Mouse (Mus musculus): Measurements from ENCODE around the gene Frat1. TPM values are rescaled to one million over a fixed set of nuclear protein-coding genes. Genes with fewer than 3 reads are reported as not detected.

The Frat1 gene
- total RNA-seq, 4 experiments from 2014 or later, result 3.6 to 8.4 (median 6.4) TPM

GRCm38 (mm10) chr19:41816410-41816809, 13.4 kb upstream of the Frat1 start:
- no peak for DNase-seq (ENCODE audit: low spot score in 2 of 2)

- DNase-seq (ENCODE audit: low spot score in 2 of 2), result no peak
Measured at GRCm38 (mm10) chr19:41816915-41817314, 12.9 kb upstream of the Frat1 start.

- DNase-seq (ENCODE audit: low spot score in 2 of 2), result peak; percentile 44 to 76
Measured at GRCm38 (mm10) chr19:41817325-41817724, 12.4 kb upstream of the Frat1 start.

- DNase-seq (ENCODE audit: low spot score in 2 of 2), result no peak
Measured at GRCm38 (mm10) chr19:41818749-41819148, 11.0 kb upstream of the Frat1 start.

- no peak for DNase-seq (ENCODE audit: low spot score in 2 of 2)
Measured at GRCm38 (mm10) chr19:41821436-41821835, 8.3 kb upstream of the Frat1 start.

GRCm38 (mm10) chr19:41822589-41822988, 7.2 kb upstream of the Frat1 start:
- DNase-seq (ENCODE audit: low spot score in 2 of 2), result no peak

- DNase-seq (ENCODE audit: low spot score in 2 of 2), result no peak
Measured at GRCm38 (mm10) chr19:41824950-41825349, 4.8 kb upstream of the Frat1 start.

GRCm38 (mm10) chr19:41826529-41826928, 3.2 kb upstream of the Frat1 start:
- no peak for DNase-seq (ENCODE audit: low spot score in 2 of 2)

GRCm38 (mm10) chr19:41828941-41829340, 829 bp upstream of the Frat1 start:
- DNase-seq (ENCODE audit: low spot score in 2 of 2), result no peak

- DNase-seq (ENCODE audit: low spot score in 2 of 2), result peak; percentile 40 to 48
Measured at GRCm38 (mm10) chr19:41830106-41831031, 599 bp downstream of the Frat1 start.

- DNase-seq (ENCODE audit: low spot score in 2 of 2), result peak in 1 of 2 experiments; percentile 27
Measured at GRCm38 (mm10) chr19:41831101-41831570, 1.4 kb downstream of the Frat1 start.

GRCm38 (mm10) chr19:41831718-41832391, 2.1 kb downstream of the Frat1 start:
- DNase-seq (ENCODE audit: low spot score in 2 of 2), result no peak

- DNase-seq (ENCODE audit: low spot score in 2 of 2), result no peak
Measured at GRCm38 (mm10) chr19:41832501-41833201, 2.9 kb downstream of the Frat1 start.

GRCm38 (mm10) chr19:41835407-41835806, 5.6 kb downstream of the Frat1 start:
- DNase-seq (ENCODE audit: low spot score in 2 of 2), result no peak

GRCm38 (mm10) chr19:41835816-41836215, 6.0 kb downstream of the Frat1 start:
- DNase-seq (ENCODE audit: low spot score in 2 of 2), result no peak

GRCm38 (mm10) chr19:41836719-41837118, 6.9 kb downstream of the Frat1 start:
- DNase-seq (ENCODE audit: low spot score in 2 of 2), result no peak

- DNase-seq (ENCODE audit: low spot score in 2 of 2), result no peak
Measured at GRCm38 (mm10) chr19:41837194-41837916, 7.6 kb downstream of the Frat1 start.

- DNase-seq (ENCODE audit: low spot score in 2 of 2), result no peak
Measured at GRCm38 (mm10) chr19:41837917-41838261, 8.1 kb downstream of the Frat1 start.

GRCm38 (mm10) chr19:41838808-41839207, 9.0 kb downstream of the Frat1 start:
- DNase-seq (ENCODE audit: low spot score in 2 of 2), result no peak

GRCm38 (mm10) chr19:41839685-41840084, 9.9 kb downstream of the Frat1 start:
- DNase-seq (ENCODE audit: low spot score in 2 of 2), result no peak

- DNase-seq (ENCODE audit: low spot score in 2 of 2), result peak; percentile 24 to 30
Measured at GRCm38 (mm10) chr19:41841105-41841750, 11.5 kb downstream of the Frat1 start.

Measured in gastrocnemius, adult 8-10 months (tissue).